Mouse (Mus musculus) lung, postnatal 36 days (tissue): ENCODE measurements around the gene Pdzph1.

Experiments
- DNase-seq: peaks from one replicate; pipeline ENCODE4 v3.0.0; 2022; ENCODE audit warnings: mixed read lengths

Gene Pdzph1

DNA sequence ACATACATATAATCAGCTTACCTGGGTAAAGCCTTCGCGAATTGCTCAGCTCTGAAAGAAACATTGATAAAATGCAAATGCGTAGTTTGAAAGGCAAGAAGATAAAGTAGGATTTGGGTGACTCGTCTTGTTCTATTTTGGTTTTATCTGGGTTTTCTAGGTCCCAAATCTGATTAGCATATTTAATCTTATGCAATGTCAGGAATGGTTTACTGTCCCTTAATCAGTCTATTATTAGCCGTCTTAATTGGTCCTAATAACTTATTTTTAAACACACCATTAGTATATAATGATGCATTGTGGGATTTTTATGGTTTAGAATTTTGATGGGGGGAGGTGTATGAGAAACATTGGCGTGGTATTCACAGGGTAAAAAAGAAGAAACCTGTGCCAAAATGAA, at the start of gene Pdzph1:
Gene Pdzph1 (minus strand): TSS at position 101 of the 400 bp plus-strand sequence.
- no peak for DNase-seq

DNA sequence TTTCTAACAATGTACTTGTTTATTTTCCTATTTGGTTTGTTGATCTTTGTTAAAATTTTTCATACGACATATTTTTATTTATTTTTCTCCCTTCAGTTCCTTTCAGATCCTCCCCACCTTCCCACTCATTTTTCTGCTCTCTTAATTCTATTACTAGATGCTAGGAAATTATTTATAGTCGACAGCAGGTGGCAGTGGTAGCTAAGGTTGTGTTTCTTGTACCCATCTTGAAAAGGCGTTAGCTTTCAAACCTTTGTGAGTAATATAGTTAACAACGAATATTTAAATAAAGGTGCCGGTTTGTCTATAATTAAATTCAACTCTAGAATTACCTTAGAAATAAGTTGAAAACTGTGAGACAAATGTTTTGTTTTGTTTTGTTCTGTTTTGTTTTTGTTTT, 48.6 kb upstream of the Pdzph1 start:
- DNase-seq, result no peak

- DNase-seq, result no peak
These were observed 42.3 kb upstream of the Pdzph1 start for GRCm38 (mm10) chr17:59033445-59033844.

GRCm38 (mm10) chr17:59026336-59026735, 35.2 kb upstream of the Pdzph1 start:
- no peak for DNase-seq

GRCm38 (mm10) chr17:59024502-59024901, 33.3 kb upstream of the Pdzph1 start:
- DNase-seq, result no peak

- DNase-seq, result no peak
These were observed 32.8 kb upstream of the Pdzph1 start for GRCm38 (mm10) chr17:59023971-59024370.

GRCm38 (mm10) chr17:59018666-59019065, 27.5 kb upstream of the Pdzph1 start:
- no peak for DNase-seq

DNA sequence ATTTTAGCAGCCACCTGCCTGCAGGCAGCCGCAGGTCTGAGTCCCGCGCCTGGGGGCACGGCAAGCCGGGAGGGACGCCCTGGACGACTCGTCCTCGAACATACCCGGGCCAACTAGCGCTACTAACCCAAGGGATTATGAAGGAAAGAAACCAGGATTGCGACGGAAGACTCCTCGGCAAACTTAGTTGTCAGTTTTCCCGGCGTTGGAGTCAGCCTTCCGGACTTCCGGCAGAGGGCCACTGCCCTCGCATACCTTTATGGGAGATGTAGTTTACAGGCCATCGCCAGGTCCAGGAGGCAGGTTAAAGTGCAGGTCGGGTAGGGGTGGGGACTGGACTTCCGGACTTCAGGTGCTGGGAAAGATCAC, 21.9 kb upstream of the Pdzph1 start, which contains the start of gene Nudt12:
Gene Nudt12 (minus strand): TSS at position 282 of the 369 bp plus-strand sequence.
- peak; percentile 81 for DNase-seq

DNA sequence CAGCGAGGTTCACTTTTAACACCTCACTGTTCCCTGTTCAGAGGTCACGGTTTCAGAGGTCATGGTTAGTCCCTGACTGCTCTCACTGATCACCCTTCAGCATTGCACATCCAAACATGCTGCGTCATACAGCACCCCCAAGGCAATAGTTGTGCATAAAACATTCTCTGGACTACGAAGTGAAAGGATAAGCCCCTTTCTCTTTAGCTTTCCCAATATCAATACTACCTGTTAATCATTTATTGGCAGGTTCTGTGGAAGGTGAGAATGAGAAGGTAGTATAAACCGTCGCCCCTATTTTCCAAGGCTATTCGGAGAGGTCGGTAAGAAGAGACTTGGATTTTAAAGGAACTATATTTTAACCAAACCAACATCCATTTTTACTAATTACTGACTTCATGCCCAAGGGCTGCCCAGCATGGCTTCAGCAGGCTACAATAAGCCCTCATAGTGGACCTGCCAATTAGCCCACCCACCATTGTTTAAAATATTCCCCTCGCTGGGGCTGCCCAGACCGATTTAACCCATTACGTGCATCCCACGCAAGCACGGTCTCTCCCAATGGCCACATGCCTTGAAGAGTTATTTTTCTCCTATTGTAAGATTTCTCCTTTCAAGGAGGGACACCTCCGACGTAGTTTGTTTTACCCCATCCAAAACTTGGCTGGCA, 21.4 kb upstream of the Pdzph1 start:
- DNase-seq, result peak; percentile 11

- no peak for DNase-seq
These were observed 20.6 kb upstream of the Pdzph1 start for GRCm38 (mm10) chr17:59011546-59012307.

DNA sequence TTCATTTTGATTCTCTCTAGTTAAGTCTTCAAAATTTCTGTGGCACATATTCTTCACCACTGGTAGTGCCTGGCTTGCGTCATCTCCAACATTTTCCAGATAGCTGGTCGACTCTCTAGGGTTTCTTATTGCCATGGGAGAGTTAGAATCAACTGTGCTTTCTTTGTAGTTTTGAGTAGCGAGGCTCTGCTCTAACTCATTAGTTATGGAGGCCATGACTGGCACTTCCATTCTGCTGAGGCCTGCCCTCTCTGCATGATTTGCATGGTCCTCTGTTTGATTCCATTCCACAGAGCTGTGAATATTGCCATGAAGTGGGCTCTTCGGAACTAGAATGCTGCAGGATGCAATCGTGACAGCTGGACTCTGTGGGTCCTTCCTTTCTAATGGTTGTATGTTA, 17.9 kb downstream of the Pdzph1 start:
- no peak for DNase-seq

GRCm38 (mm10) chr17:58959905-58960304, 31.3 kb downstream of the Pdzph1 start:
- peak; percentile 5 for DNase-seq

- DNase-seq, result no peak
These were observed 34.1 kb downstream of the Pdzph1 start for GRCm38 (mm10) chr17:58957055-58957454.

GRCm38 (mm10) chr17:58943015-58943822, 48.0 kb downstream of the Pdzph1 start:
- DNase-seq, result no peak

DNA sequence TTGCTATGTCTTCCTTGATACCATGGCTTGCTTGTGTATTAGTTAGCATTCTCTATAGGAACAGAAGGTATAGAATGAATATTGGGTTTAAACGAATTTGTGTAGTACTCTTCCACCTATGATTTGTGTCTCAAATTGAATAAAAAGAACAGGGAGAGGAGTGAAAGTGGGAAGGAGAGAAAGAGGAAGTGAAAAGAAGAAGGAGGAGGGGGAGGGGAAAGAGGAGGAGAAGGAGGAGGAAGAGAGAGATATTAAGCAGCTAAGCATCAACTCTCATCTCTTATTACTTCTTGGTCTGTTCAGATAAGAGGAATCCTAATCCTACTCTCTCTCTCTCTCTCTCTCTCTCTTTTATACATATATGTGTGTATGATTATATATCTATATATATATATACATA, 52.6 kb downstream of the Pdzph1 start:
- DNase-seq, result no peak

- DNase-seq, result no peak
These were observed 53.6 kb downstream of the Pdzph1 start for GRCm38 (mm10) chr17:58937533-58937932.

GRCm38 (mm10) chr17:58932983-58933280, 58.2 kb downstream of the Pdzph1 start:
- DNase-seq, result no peak

- DNase-seq, result no peak
These were observed 58.7 kb downstream of the Pdzph1 start for GRCm38 (mm10) chr17:58932279-58932982.

GRCm38 (mm10) chr17:58924754-58925546, 66.2 kb downstream of the Pdzph1 start:
- DNase-seq, result no peak

DNA sequence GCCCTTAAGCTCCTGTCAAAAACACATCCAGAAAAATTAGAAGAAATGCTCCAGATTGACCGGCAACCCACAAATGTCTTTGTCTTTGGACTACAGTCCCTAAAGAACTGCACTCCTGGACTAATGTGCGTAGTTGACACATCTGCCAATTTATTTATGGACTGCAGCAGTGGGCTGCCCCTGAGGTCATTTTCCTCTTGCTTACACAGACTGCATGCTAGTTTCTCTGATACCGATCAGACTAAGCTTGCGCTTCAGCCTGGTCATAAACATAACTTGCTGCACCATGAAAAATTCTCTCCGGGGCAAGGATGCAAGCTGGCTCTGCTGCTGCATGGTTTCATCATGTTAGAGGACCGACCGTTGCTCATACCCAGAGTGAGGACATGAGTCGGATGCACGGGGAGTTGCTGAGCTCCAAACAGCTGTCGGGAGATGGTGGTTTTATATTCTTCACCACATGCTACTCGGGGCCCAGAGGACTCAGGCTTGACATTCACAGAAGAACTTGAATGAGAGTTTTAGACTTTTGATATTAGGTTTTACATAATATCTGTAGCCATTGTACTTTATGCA, 67.2 kb downstream of the Pdzph1 start:
- no peak for DNase-seq

GRCm38 (mm10) chr17:58923316-58923866, 67.8 kb downstream of the Pdzph1 start:
- DNase-seq, result no peak

- DNase-seq, result no peak
These were observed 68.4 kb downstream of the Pdzph1 start for GRCm38 (mm10) chr17:58922821-58923220.
